12 mouse cellular contexts compared by ENCODE assay signal in the genomic region with DNA sequence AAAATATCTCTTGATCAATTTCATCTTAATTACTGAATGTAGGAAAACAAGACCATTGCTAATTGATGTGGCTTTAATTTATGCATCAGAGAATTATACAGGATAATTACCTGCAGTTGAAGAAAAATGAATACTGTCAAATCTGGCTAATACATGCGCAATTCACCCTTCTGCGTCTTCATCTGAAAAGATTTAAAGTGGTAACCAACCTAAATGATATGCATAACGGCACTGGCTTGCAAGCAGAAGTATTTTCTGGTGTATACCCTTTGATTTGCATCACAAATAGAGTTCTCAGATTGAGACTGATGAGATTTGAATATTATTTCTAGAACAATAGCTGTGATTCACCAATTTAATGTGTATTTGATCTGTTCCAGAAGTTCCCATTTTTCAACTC.
"Had no signal": no experiment of that assay in that cellular context is flagged by ENCODE, and none has a peak within 500 bp of the region (broad histone marks: within the 10 kb centered on the region; RNA-seq: fewer than 3 reads in every experiment).

No protein-coding gene starts in this region.

- H3K9me3 ChIP-seq: limb, embryonic 13.5 days; neural tube, embryonic 12.5 days; stomach, embryonic 15.5 days had no signal

- H3K9ac ChIP-seq: limb, embryonic 13.5 days; liver, embryonic 14.5 days; neural tube, embryonic 12.5 days; stomach, embryonic 15.5 days had no signal

- DNase-seq: kidney, adult 9 months; kidney, postnatal 36 days; left cerebral cortex, postnatal 4 days; lung, adult 18-20 months; right cerebral cortex, postnatal 14 days; thymus, adult 2 months; thymus, postnatal 25 days had no signal

- H3K4me2 ChIP-seq: limb, embryonic 13.5 days; neural tube, embryonic 12.5 days; stomach, embryonic 15.5 days had no signal

- H3K27ac ChIP-seq: kidney, postnatal 0 days; limb, embryonic 13.5 days; liver, embryonic 14.5 days; neural tube, embryonic 12.5 days; stomach, embryonic 15.5 days had no signal

- H3K4me3 ChIP-seq: limb, embryonic 13.5 days; neural tube, embryonic 12.5 days; stomach, embryonic 15.5 days had no signal

- H3K36me3 ChIP-seq: limb, embryonic 13.5 days; neural tube, embryonic 12.5 days; stomach, embryonic 15.5 days had no signal

- H3K27me3 ChIP-seq: neural tube, embryonic 12.5 days; stomach, embryonic 15.5 days had no signal

- H3K4me1 ChIP-seq: limb, embryonic 13.5 days; neural tube, embryonic 12.5 days; stomach, embryonic 15.5 days had no signal
